Mouse (Mus musculus): ENCODE data around the gene Rmnd1. TPM values are rescaled to one million over a fixed set of nuclear protein-coding genes. Genes with fewer than 3 reads are reported as not detected.

Gene Rmnd1
- total RNA-seq, 2 experiments from 2014 or later, result 24.0 to 27.4 TPM

DNA sequence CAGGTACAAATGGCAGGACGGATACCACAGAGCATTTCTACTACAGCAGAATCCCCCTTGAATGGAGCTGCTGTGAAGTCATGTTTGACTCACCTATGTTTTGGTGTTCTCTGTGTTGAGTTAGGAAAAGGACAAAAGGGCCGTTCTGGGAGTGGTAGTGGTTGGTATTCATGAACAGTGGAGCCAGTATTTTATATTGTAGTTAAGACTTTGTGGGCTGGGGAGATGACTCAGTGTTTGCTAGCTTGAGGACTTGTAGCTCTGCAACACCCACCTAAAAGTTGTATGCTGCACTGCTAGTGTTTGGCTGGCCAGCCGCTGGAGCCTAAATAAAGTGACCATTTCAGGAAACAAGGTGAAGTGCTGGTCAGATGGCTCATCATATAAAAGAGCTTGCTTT, 36.9 kb downstream of the Rmnd1 start:
- no peak for DNase-seq (ENCODE audit: low spot score in 2 of 2)

- DNase-seq (ENCODE audit: low spot score in 2 of 2), result no peak
These were observed 40.3 kb downstream of the Rmnd1 start for GRCm38 (mm10) chr10:4391851-4392250.

- no peak for DNase-seq (ENCODE audit: low spot score in 2 of 2)
These were observed 41.1 kb downstream of the Rmnd1 start for GRCm38 (mm10) chr10:4391076-4391475.

DNA sequence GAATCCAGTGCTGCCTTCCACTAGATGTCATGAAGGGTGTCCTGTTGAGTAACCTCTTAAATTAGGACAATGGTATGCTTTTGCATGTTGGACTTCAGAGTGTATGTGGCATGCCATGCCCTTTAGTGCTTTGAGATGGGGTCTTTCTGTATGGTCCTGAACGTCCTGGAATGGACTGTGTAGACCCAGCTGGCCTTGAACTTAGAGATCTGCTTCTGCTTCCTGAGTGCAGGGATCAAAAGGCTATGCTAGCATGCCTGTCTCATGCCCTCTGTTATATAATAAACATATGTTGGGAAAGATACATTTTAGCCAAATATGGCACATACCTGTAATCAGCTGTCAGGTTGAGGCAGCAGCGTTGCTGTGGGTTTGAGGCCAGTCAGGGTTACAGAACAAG, 41.6 kb downstream of the Rmnd1 start:
- no peak for DNase-seq (ENCODE audit: low spot score in 2 of 2)

DNA sequence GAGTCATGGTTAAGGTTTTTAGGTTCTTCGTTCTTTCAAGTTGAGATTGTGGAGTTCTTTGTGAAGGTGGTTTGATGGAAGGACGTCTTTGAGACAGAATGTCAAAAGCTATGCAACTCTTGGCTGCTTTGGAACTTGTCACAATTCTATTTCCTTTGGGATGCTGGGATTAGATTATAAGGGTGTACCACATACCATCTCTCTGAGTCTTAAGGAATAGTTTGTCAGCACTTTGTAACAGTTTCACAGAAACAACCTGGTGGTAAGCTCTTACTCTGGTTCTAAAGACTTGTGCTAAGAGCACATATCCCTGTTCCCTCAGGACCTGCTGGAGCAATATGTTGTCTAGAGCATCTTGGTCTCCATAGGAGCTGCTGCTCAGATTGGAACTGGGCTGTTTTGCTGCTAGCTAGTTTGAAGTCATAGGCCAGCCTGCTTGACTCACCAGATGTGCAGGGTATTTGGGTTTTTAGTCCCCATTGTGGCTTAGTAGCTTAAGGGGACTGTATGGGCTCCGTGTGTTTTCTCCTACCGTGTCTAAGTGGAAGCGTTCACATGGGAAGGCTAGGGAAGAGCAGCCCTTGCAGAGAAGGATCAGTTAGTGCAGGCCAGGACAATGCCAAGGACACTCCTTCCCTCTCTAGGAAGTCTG, 42.6 kb downstream of the Rmnd1 start:
- no peak for DNase-seq (ENCODE audit: low spot score in 2 of 2)

GRCm38 (mm10) chr10:4389036-4389435, 43.2 kb downstream of the Rmnd1 start:
- DNase-seq (ENCODE audit: low spot score in 2 of 2), result no peak

DNA sequence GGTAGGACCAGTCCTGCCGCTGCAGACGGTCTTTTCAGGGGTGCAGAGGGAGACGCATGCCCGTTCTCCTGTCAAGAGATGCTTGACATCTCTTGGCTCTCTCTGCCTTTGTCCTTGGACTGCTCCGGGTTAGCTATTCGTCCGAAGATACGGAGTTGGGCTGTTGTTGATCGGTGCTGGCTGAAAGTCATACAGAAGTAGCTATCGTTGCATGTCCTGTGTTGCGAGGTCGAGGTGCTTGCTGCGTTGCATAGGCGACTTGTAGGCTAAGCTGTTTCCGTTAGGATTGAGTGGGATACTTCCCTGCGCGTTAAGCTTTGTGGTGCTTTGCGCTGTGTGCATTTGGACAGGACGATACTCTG, 43.8 kb downstream of the Rmnd1 start:
- peak in 1 of 2 experiments; percentile 42 for DNase-seq (ENCODE audit: low spot score in 2 of 2)

DNA sequence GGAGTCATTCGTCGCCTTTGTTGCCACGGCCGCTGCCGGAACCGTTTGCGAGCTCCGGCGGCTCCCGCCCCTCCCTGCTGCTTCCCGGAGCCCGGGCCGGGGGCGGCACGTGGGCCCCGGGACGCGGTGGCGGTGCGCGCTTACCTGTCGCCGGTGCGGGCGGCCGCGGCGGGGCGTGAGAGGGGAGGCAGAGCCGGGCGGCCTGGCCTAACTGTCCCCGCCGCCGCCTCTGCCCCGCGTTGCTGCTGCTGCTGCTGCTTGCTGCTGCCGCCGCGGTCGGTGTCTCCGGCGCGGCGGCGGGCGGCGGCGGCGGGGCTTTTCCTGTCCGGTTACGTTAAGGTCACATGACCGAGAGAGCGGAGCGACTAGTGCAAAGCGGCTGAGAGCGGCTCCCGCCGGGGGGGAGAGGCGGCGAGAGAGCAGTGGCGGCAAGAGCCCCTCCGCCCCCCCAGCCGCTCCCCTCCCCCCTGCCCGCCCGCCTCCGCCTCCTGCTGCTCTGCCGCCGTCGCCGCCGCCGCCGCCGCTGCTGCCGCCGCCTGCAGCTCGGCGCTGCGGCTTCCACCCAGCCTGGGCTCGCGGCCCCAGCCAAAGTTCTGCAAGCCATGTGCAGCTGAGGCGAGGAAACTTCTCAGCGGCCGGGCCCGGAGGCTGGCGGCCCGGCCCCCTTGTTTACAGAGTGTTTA, 44.3 kb downstream of the Rmnd1 start, which contains the start of gene Zbtb2:
TSS of gene Zbtb2 (minus strand) at position 408 of the 683 bp plus-strand sequence.
- peak; percentile 60 to 67 for DNase-seq (ENCODE audit: low spot score in 2 of 2)

DNA sequence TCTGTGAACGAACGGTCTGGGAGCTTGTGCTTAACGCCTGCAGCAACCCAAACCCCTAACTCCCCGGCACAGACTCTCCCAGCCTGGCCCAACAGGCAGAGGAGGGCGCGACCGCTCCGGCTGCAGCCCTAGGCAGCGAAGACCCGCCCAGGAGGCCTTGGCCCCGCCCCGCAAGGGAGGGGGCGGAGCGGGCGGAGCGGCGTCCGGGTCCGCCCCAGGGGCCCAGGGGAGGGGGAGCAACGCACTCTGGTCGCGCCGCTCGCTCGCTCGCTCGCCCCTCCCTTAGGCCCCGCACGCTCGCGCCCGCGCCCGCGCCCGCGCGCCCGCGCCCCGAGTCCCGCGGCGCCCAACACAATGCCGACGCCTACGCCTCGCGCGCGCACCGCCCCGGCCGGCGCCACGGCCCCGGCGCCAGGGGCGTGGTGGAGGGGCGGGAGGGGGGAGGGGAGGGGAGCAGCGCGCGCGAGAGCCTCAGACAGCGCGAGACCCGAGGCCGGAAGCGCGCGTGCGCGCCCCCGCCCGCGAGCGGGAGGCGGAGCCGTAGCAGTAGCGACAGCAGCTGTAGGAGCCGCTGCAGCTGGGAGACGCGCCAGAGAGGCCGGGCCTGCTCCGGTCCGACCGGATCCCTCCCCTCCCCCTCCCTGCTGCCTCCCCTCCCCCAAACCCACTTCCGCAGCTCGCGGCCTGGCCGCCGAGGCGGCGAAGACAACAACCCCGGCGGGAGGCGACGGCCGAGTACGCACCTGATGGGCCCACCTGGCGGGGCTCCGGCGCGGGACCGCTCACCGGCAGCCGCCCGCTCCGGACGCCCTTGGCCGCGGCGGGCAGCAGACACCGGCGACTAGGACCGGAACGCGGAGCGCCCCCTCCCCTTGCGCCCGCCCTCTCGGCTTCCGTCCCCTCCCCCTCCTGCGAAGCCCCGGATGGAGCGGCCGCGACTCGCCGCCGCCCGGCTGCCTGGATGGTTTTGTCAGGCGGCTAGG, 45.3 kb downstream of the Rmnd1 start:
- peak; percentile 90 to 95 for DNase-seq (ENCODE audit: low spot score in 2 of 2)

- DNase-seq (ENCODE audit: low spot score in 2 of 2), result no peak
These were observed 47.9 kb downstream of the Rmnd1 start for GRCm38 (mm10) chr10:4384244-4384643.

DNA sequence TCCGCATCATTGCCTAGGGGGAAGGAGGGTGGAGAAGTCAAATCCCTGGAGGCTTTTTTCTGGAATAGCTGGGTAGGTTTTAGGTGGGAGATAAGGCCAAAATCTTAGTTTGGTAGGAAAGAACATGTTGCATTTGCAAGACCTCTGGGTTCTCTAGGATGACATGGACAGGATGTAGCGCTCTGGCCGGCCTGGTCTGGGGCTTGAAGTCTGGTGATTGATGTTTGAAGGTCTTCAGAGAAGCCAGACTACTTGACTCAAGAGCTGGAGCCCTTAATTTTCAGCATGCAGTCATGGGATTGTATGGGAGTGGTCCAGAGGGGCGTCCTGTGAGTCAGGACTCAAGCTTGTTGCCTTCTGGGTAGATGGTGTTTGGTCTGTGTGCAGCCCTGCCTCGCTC, 51.4 kb downstream of the Rmnd1 start:
- no peak for DNase-seq (ENCODE audit: low spot score in 2 of 2)

GRCm38 (mm10) chr10:4376931-4377330, 55.3 kb downstream of the Rmnd1 start:
- no peak for DNase-seq (ENCODE audit: low spot score in 2 of 2)

DNA sequence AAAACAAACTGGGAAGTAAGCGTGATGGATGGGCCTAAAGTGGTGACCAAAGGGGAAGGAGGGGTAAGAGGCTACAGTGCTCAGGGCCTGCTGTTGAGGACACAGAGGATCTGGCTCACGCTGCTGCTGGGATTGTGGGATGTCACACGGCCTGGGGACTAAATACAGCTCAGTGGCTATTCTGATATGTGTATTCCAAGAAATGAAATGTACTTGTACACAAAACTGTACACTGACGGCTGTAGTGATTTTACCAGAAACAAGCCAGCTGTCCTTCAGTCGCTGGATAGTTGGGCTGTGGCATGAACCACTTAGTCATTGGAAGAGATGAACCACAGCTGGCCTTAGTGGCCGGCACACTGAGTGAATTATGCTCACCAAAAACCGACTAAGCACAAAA, 55.7 kb downstream of the Rmnd1 start:
- DNase-seq (ENCODE audit: low spot score in 2 of 2), result no peak

- no peak for DNase-seq (ENCODE audit: low spot score in 2 of 2)
These were observed 56.9 kb downstream of the Rmnd1 start for GRCm38 (mm10) chr10:4375267-4375666.

DNA sequence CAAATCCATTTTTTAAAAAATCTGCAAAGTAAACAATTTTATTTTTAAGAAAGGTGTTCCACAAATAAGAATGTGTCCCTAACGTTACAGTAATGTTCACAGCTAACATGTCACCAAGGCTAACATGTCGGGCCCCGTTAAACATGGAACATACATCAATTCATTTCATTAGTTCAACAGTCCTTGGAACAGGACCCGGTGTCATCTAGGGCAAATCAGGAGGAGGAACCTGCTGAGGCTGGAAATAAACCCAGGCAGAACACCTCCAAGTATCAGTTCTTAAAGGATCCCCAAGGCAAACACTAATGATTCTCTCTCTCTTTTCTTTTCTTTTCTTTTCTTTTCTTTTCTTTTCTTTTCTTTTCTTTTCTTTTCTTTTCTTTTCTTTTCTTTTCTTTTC, 57.5 kb downstream of the Rmnd1 start:
- DNase-seq (ENCODE audit: low spot score in 2 of 2), result no peak

GRCm38 (mm10) chr10:4374239-4374638, 57.9 kb downstream of the Rmnd1 start:
- DNase-seq (ENCODE audit: low spot score in 2 of 2), result no peak

DNA sequence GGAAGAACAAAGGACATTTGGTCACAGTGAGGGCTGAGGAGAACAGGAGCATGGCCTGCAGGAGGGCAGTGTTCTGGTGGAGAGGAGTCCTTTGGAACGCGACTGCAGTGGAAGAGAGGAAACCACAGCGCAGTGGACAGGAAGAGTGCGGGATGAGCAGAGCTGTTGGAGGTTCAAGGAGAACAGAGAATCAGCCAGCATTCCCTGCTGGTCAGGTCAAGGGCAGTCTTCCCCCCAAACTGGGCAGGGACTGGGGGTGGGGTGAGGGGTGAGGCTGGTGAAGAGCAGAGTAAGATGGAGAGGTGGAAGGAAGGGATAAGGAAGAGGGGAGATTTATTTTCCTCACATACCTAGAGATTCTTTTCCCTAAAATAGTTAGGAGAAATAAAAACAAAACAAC, 58.6 kb downstream of the Rmnd1 start:
- no peak for DNase-seq (ENCODE audit: low spot score in 2 of 2)

DNA sequence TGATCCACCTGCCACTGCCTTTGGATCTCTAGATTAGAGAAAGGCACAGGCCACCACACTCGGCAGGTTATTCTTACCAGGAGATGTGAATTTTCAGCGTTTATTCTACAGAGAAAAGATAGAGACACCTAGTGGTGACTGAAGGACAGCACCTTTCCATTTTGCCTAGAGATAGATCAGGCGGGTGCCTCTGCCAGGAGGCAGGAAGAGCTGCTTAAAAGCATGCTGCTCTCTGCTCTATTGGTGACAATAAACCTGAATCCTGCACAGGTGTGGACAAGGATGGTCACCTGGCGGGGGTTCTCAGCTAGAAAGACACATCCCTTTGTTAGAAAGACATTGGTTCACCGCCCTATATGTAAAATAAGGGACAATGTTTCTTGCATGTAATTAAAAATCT, 60.2 kb downstream of the Rmnd1 start:
- peak in 1 of 2 experiments; percentile 68 for DNase-seq (ENCODE audit: low spot score in 2 of 2)

- no peak for DNase-seq (ENCODE audit: low spot score in 2 of 2)
These were observed 62.1 kb downstream of the Rmnd1 start for GRCm38 (mm10) chr10:4370105-4370504.

- DNase-seq (ENCODE audit: low spot score in 2 of 2), result no peak
These were observed 67.6 kb downstream of the Rmnd1 start for GRCm38 (mm10) chr10:4364618-4365017.

DNA sequence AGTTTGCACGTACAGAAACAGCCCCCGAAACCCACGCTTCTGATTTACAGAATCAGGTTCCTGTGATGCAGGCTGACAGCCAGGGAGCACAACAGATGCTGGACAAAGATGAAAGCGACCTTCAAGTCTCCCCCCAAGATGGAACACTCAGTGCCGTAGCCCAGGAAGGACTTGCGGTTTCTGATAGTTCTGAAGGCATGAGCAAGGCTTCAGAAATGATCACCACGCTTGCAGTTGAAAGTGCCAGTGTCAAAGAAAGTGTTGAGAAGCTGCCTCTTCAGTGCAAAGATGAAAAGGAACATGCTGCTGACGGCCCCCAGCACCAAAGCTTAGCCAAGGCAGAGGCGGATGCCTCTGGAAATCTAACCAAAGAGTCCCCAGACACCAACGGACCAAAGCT, 74.8 kb downstream of the Rmnd1 start:
- DNase-seq (ENCODE audit: low spot score in 2 of 2), result no peak

- no peak for DNase-seq (ENCODE audit: low spot score in 2 of 2)
These were observed 75.5 kb downstream of the Rmnd1 start for GRCm38 (mm10) chr10:4356640-4357039.
